ENCODE assay signal across 8 mouse cellular contexts in the genomic region with DNA sequence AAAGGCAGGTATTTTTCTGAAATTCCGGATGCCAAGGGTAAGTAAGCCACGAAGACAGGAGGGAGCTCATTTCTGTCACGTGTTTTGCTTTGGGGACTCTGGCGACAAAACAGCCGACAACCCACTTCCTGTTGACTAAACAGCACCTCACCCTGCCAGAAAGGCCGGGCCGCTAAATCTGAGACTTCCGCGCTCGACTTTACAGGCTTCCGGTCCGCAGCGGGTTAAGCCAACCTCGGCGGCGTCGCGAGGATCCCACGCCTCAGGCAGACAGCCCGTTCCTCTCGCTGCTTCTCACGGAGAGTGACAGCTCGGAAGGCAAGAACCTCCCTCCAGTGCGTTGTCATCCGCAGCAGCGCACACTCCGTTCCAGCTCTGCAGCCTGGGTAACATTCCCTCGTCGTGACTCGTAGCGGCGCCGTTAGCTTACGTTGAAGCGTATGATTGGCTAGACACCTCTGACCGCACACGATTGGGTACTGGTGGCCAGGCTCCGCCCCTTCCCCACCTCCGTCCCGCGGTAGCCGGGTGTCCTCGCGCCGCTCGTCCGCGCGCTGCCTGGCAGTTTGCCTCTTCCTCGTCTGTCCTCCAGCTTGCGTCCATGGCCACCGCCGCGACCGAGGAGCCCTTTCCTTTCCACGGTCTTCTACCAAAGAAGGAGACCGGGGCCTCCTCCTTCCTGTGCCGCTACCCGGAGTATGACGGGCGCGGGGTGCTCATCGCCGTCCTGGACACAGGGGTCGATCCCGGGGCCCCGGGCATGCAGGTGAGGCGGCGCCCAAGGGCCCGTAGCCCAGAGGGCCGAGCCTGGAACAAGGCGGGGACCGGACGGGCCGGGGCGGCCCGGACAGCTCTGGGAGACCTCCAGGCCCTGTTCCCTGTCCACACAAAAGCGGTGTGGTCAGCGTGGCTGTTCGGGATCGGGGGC. TPM values are rescaled to one million over a fixed set of nuclear protein-coding genes. Genes with fewer than 3 reads are reported as not detected.
A peak's percentile ranks its signal among the peaks of the same experiment; 100 is the strongest.
DNase-seq lines count a peak whose midpoint lies in the region; ATAC-seq lines count a peak whose summit lies in the region.

A gene (plus strand): TSS at position 160 of the 928 bp plus-strand sequence.

- peaks cover 16% of the 10 kb centered on the region for H3K4me1 ChIP-seq in intestine, embryonic 14.5 days (replicated peaks; ENCODE audit: control insufficient read depth, insufficient read depth, low read length)

- H3K27me3 ChIP-seq in intestine, embryonic 14.5 days (replicated peaks; ENCODE audit: control insufficient read depth, insufficient read depth, low read length), result no peaks in the 10 kb centered on the region

- under 1% methylated on average over 80 of the region's 81 CpGs for whole genome bisulfite sequencing in intestine, embryonic 14.5 days

- no peaks in the 10 kb centered on the region for H3K9me3 ChIP-seq in intestine, embryonic 14.5 days (ENCODE audit: control insufficient read depth, low read length)

- peak within 1 kb of the TSS; percentile 95 for H3K27ac ChIP-seq in intestine, embryonic 14.5 days (ENCODE audit: low read depth)

- intact Hi-C loops in left cerebral cortex, postnatal 14 days (cut with DNase I), result no loop called here

- H3K4me2 ChIP-seq in intestine, embryonic 14.5 days (ENCODE audit: low read length), result peak within 1 kb of the TSS; percentile 74

- ATAC-seq in intestine, embryonic 14.5 days (replicated peaks; ENCODE audit: low FRiP score, low TSS enrichment, low read depth), result peak; percentile 100

- DNase-seq in adrenal gland, adult 18-20 months (ENCODE audit: low spot score in 2 of 2), result peak; percentile 92 to 93
- peak; percentile 99 for DNase-seq in embryo, embryonic 11 days
- DNase-seq in gastrocnemius, postnatal 25 days, result peak; percentile 98
- DNase-seq in intestine, embryonic 14.5 days (ENCODE audit: low spot score), result peak; percentile 96
- peak; percentile 98 to 99 for DNase-seq in left cerebral cortex, postnatal 14 days (ENCODE audit: low spot score in 2 of 2)
- peak; percentile 98 for DNase-seq in mesoderm, embryonic 11.5 days (ENCODE audit: low read depth, low spot score)
- DNase-seq in right cerebral cortex, postnatal 36 days (ENCODE audit: low spot score in 2 of 2), result peak; percentile 98 to 99
- peak; percentile 96 for DNase-seq in yolk sac, embryonic 10.5 days (ENCODE audit: low spot score)

- peak within 1 kb of the TSS; percentile 97 for H3K4me3 ChIP-seq in intestine, embryonic 14.5 days (ENCODE audit: low read depth, low read length)

- peak within 1 kb of the TSS; percentile 97 for H3K9ac ChIP-seq in intestine, embryonic 14.5 days (ENCODE audit: low read length)

- 0 out of 2 replicates have a peak, but pooled peaks cover 2% of the 10 kb centered on the region for H3K36me3 ChIP-seq in intestine, embryonic 14.5 days (ENCODE audit: control insufficient read depth, insufficient read depth, low read length)

RNA-seq across cellular contexts. Expression of the gene that starts here (rescaled TPM):
- total RNA-seq in adrenal gland, adult 18-20 months (2021), result 10 to 100 TPM; 38.4 to 47.7 TPM
- total RNA-seq in gastrocnemius, postnatal 25 days (2021), result 10 to 100 TPM; 32.6 to 33.1 TPM
- 59.6 and 64.2 TPM in 2 replicates for polyA plus RNA-seq in intestine, embryonic 14.5 days (2014; fragmentation: Nextera tagmentation; extraction: Ambion mirVana)
- total RNA-seq in left cerebral cortex, postnatal 14 days (2021), result 10 to 100 TPM; 53.2 to 55.4 TPM

Comparison
In these comparisons a context has a peak if more than half of its experiments do, and no peak if none do; other contexts are left out.
1. Peak in every context shown above with its lines: DNase-seq, ATAC-seq, H3K4me3 ChIP-seq and H3K27ac ChIP-seq.